Mouse (Mus musculus): ENCODE results near the gene Hist1h2bq.
A peak's percentile ranks its signal among the peaks of the same experiment; 100 is the strongest.

Gene Hist1h2bq

DNA sequence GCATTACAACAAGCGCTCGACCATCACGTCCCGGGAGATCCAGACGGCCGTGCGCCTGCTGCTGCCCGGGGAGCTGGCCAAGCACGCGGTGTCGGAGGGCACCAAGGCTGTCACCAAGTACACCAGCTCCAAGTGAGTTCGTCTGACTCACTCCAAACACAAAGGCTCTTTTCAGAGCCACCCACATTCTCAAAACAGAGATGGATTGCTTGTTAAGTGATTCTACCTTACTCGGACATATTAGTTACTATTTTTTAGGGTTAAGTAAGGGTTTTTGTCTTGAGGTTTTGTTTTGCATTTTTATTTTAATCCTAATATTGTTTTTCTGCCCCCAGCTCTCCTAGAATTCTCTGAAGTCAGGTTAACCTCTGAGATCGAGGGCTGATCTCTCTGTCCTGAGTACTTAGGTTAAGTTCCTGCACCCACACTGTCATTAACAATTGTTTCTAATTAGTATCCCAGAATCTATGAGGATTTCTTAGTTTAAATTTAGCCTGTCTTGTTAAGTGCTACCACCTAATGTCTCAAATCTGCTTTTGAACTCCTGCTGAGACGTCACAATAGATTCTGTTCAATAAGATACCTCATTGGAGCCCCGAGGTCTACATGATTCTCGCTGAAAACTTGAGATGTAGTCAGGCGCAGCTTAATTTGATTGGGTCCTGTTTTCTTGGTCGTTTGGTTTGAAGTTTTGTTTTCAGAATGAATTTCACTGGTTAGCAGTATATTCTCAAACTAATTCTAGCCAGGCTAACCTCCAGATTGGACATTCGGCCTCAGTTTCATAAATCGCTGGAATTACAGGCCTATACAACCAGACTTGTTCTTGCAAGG, 22.0 kb downstream of the Hist1h2bq start:
- DNase-seq, result peak; percentile 6

- DNase-seq, result peak; percentile 87
Measured at GRCm38 (mm10) chr13:21786899-21787629, 22.9 kb downstream of the Hist1h2bq start, which contains the start of the genes Hist1h2an and Hist1h2bp. Gene Hist1h2an (minus strand): TSS chr13:21787218. Gene Hist1h2bp (plus strand): TSS chr13:21787461.

DNA sequence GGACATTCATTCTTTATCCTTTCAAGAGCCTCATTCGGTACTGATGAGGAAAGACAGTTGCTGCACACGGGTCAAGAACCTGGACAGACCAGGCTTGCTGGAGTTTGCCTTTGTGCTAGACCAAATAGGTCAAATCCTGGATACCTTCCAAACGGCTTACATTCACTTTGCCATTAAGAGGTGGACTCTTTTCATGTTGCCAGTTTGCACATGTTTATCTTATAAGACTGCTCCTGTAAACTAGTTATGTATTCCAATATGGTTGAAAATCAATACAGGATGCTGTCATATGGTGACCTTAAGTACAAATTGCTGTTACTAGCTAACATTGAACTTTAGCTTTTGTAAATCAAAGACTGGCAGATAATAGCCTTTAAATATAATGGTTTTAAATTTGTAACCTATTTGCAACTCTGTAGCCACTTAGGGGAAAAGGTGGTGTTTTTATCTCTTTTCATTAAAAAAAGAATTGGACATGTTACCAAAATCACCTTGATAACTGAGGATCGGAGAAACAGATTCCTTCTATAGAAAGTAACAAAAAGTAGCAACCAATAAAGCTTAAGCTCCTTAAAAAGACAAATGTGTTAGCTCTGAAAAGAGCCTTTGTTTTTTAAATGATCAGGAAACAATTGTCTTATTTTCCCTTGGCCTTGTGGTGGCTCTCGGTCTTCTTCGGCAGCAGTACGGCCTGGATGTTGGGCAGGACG, 23.7 kb downstream of the Hist1h2bq start:
- peak; percentile 16 for DNase-seq

- DNase-seq, result peak; percentile 9
Measured at GRCm38 (mm10) chr13:21784311-21784710, 25.7 kb downstream of the Hist1h2bq start.

- peak; percentile 52 for DNase-seq
Measured at GRCm38 (mm10) chr13:21783734-21784161, 26.2 kb downstream of the Hist1h2bq start.

- DNase-seq, result peak; percentile 70
Measured at GRCm38 (mm10) chr13:21783255-21783617, 26.8 kb downstream of the Hist1h2bq start, which contains the start of gene Hist1h3i. Gene Hist1h3i (minus strand): TSS chr13:21783370.

DNA sequence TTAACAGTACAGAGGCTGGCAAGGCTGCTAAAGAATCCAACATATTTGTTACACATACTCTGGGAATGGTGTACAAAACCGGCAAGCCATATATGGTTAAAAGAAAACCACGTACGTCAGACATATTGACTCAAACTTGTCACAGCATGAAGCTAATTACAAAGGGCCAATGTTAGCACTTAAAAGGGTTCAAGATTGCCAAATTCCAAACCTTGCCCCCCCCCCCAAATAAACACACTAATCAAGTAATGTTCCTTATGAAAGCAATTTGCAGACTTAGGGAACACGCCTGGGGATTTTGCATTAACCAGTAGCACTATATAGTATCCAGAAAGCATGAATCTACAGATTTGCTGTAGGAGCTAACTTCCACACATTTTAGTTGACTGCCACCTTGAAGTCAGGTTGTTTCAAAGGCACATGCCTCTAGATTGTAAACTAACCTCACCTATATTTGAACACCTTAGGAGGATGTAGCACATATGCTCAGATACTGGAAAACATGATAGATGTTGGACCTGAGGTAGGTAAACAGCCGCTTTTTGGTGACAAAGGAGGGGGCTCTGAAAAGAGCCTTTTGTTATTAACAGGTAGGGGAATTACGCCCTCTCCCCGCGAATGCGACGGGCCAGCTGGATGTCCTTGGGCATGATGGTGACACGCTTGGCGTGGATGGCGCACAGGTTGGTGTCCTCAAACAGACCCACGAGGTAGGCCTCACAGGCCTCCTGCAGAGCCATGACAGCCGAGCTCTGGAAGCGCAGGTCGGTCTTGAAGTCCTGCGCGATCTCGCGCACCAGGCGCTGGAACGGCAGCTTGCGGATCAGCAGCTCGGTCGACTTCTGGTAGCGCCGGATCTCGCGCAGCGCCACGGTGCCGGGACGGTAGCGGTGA, 27.4 kb downstream of the Hist1h2bq start:
- DNase-seq, result peak; percentile 56

GRCm38 (mm10) chr13:21781639-21782038, 28.4 kb downstream of the Hist1h2bq start:
- no peak for DNase-seq

GRCm38 (mm10) chr13:21781021-21781555, 28.9 kb downstream of the Hist1h2bq start:
- peak; percentile 15 for DNase-seq

- DNase-seq, result peak; percentile 84
Measured at GRCm38 (mm10) chr13:21779767-21780731, 29.9 kb downstream of the Hist1h2bq start, which contains the start of gene Hist1h1b. Gene Hist1h1b (minus strand): TSS chr13:21780625.

- DNase-seq, result peak; percentile 76
Measured at GRCm38 (mm10) chr13:21778814-21779766, 30.9 kb downstream of the Hist1h2bq start.
